Mouse (Mus musculus) MEL-GATA-1-ER (cell line): Measurements from ENCODE around the gene Mrpl19.

Experiments used
- DNase-seq: peaks from one replicate; pipeline ENCODE4 v3.0.0-alpha.2; 2012; ENCODE audit warnings: low read depth; ENCODE audit errors: extremely low read depth

Mrpl19 gene

GRCm38 (mm10) chr6:81933281-81933680 is 32.5 kb downstream of the Mrpl19 start:
- peak; percentile 11 for DNase-seq

GRCm38 (mm10) chr6:81929402-81929801 is 36.4 kb downstream of the Mrpl19 start:
- DNase-seq: no peak

- DNase-seq: peak; percentile 31
Measured at GRCm38 (mm10) chr6:81924304-81924703, 41.5 kb downstream of the Mrpl19 start.

- peak; percentile 84 for DNase-seq
Measured at GRCm38 (mm10) chr6:81923523-81924142, 42.1 kb downstream of the Mrpl19 start, which contains the start of gene Gcfc2. Gcfc2 (plus strand) TSS chr6:81923669.

GRCm38 (mm10) chr6:81912177-81912576 is 53.6 kb downstream of the Mrpl19 start:
- no peak for DNase-seq

- no peak for DNase-seq
Measured at GRCm38 (mm10) chr6:81911713-81912112, 54.0 kb downstream of the Mrpl19 start.

- DNase-seq: no peak
Measured at GRCm38 (mm10) chr6:81911244-81911643, 54.5 kb downstream of the Mrpl19 start.

- no peak for DNase-seq
Measured at GRCm38 (mm10) chr6:81910302-81910855, 55.4 kb downstream of the Mrpl19 start.
